Mouse (Mus musculus): ENCODE measurements around the gene Arhgdia. TPM values are rescaled to one million over a fixed set of nuclear protein-coding genes. Genes with fewer than 3 reads are reported as not detected.

Gene Arhgdia
- total RNA-seq, 1 experiment, result 253 TPM

DNA sequence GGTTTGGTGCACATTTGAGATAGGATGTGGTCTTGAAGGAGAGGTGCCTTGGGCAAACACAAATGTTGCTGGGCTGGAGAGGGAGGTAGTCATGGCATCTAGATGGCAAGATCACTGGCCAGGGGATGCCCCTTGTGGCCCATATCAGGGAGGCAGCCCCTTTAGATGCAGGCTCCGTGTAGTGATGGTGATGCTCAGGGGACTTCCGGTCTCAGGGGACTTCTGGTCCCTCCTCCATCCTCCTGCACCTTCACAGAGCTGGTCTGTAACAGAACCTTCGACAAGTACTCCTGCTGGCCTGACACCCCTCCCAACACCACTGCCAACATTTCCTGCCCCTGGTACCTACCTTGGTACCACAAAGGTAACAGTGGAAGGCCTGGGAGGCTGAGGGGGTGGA is 45.6 kb downstream of the Arhgdia start:
- in situ Hi-C loops (cut with MboI; ENCODE audit: low sequenced_read_pairs in 2 of 2, unreplicated experiment in 2 of 2), result no loop called here
- no peak overlapping the region for H3K9ac ChIP-seq (ENCODE audit: insufficient read depth, low read depth, low read length, poor library complexity, severe bottlenecking)
- no peak overlapping the region for H3K27ac ChIP-seq (ENCODE audit: insufficient read depth, low read depth, low read length, poor library complexity, severe bottlenecking)
- no peak for TF ChIP-seq ZNF384 (IDR thresholded peaks at IDR 0.05; ENCODE audit: low read depth, low read length)
- TF ChIP-seq MAFK (IDR thresholded peaks at IDR 0.05; ENCODE audit: insufficient read depth, low read depth, low read length), result no peak
- TF ChIP-seq HCFC1 (IDR thresholded peaks at IDR 0.05; ENCODE audit: borderline replicate concordance, insufficient read depth, low read length), result no peak
- no peak for TF ChIP-seq CHD2 (IDR thresholded peaks at IDR 0.05; ENCODE audit: low read depth, low read length)
- TF ChIP-seq ZC3H11A (IDR thresholded peaks at IDR 0.05; ENCODE audit: borderline replicate concordance, low read depth, low read length), result no peak
- H3K4me1 ChIP-seq (ENCODE audit: control insufficient read depth in 2 of 2, insufficient read depth in 2 of 2, low read length in 2 of 2, poor library complexity in 1 of 2), result peaks cover 0 to 17% of the 10 kb centered on the region in 2 experiments; a peak in 1 of 4 replicates
- DNase-seq (ENCODE audit: low read depth, low spot score), result no peak
- no peaks in the 10 kb centered on the region for H3K9me3 ChIP-seq (ENCODE audit: control insufficient read depth, insufficient read depth, low read depth, low read length)
- no peaks in the 10 kb centered on the region for H3K36me3 ChIP-seq (ENCODE audit: control insufficient read depth, insufficient read depth, low read length, poor library complexity, severe bottlenecking)
- H3K4me3 ChIP-seq (ENCODE audit: insufficient read depth in 1 of 2, low read depth in 1 of 2, low read length in 2 of 2, poor library complexity in 1 of 2, severe bottlenecking in 1 of 2), result no peak overlapping the region

DNA sequence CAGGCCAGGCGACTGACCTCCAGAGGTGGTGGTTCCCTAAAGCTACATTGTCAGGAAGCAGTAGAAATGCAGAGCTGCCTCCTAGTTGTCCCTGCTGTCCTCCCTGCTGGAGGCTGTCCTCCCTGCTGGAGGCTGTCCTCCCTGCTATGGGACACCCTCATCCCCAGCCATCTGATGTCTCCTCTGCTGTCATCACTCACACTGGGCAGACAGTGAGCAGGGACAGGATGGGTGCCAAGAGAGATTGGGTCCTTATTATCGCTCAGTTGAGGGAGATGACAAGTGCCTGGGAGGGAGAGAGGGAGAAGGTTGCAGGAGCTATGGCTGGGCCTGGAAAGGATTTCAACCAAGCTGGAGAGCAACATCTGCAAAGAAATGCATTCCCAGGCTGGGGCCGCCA is 46.3 kb downstream of the Arhgdia start:
- H3K9me3 ChIP-seq (ENCODE audit: control insufficient read depth, insufficient read depth, low read depth, low read length), result no peaks in the 10 kb centered on the region
- H3K9ac ChIP-seq (ENCODE audit: insufficient read depth, low read depth, low read length, poor library complexity, severe bottlenecking), result no peak overlapping the region
- no peak for TF ChIP-seq CHD2 (IDR thresholded peaks at IDR 0.05; ENCODE audit: low read depth, low read length)
- TF ChIP-seq ZC3H11A (IDR thresholded peaks at IDR 0.05; ENCODE audit: borderline replicate concordance, low read depth, low read length), result no peak
- TF ChIP-seq HCFC1 (IDR thresholded peaks at IDR 0.05; ENCODE audit: borderline replicate concordance, insufficient read depth, low read length), result no peak
- no peak for TF ChIP-seq ZNF384 (IDR thresholded peaks at IDR 0.05; ENCODE audit: low read depth, low read length)
- no peak for TF ChIP-seq MAFK (IDR thresholded peaks at IDR 0.05; ENCODE audit: insufficient read depth, low read depth, low read length)
- no peaks in the 10 kb centered on the region for H3K36me3 ChIP-seq (ENCODE audit: control insufficient read depth, insufficient read depth, low read length, poor library complexity, severe bottlenecking)
- no peak for DNase-seq (ENCODE audit: low read depth, low spot score)
- no peak overlapping the region for H3K4me3 ChIP-seq (ENCODE audit: insufficient read depth in 1 of 2, low read depth in 1 of 2, low read length in 2 of 2, poor library complexity in 1 of 2, severe bottlenecking in 1 of 2)
- peaks cover 0 to 16% of the 10 kb centered on the region in 2 experiments; a peak in 1 of 4 replicates for H3K4me1 ChIP-seq (ENCODE audit: control insufficient read depth in 2 of 2, insufficient read depth in 2 of 2, low read length in 2 of 2, poor library complexity in 1 of 2)
- in situ Hi-C loops (cut with MboI; ENCODE audit: low sequenced_read_pairs in 2 of 2, unreplicated experiment in 2 of 2), result no loop called here
- H3K27ac ChIP-seq (ENCODE audit: insufficient read depth, low read depth, low read length, poor library complexity, severe bottlenecking), result no peak overlapping the region

DNA sequence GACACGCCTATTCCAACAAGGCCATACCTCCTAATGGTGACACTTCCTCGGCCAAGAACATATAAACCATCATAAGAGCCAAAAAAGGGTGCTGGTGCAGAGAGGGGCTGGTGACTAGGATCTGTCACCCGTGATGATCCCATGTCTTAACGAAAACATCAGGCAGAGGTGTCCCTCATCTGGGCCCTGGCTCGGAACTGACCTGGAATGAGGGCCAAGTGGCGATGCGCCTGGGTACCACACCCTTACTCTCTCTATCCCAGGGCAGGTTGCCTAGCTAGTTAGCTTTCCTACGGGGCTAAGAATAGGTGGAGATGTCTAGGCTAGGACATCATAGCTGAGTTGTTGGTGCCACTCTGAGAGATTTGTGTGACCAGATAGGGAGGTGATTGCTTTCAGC is 47.3 kb downstream of the Arhgdia start:
- H3K36me3 ChIP-seq (ENCODE audit: control insufficient read depth, insufficient read depth, low read length, poor library complexity, severe bottlenecking), result no peaks in the 10 kb centered on the region
- DNase-seq (ENCODE audit: low read depth, low spot score), result no peak
- H3K9ac ChIP-seq (ENCODE audit: insufficient read depth, low read depth, low read length, poor library complexity, severe bottlenecking), result no peak overlapping the region
- TF ChIP-seq ZC3H11A (IDR thresholded peaks at IDR 0.05; ENCODE audit: borderline replicate concordance, low read depth, low read length) (no peak), CHD2 (IDR thresholded peaks at IDR 0.05; ENCODE audit: low read depth, low read length) (no peak), HCFC1 (IDR thresholded peaks at IDR 0.05; ENCODE audit: borderline replicate concordance, insufficient read depth, low read length) (no peak), ZNF384 (IDR thresholded peaks at IDR 0.05; ENCODE audit: low read depth, low read length) (no peak), MAFK (IDR thresholded peaks at IDR 0.05; ENCODE audit: insufficient read depth, low read depth, low read length) (no peak)
- in situ Hi-C loops (cut with MboI; ENCODE audit: low sequenced_read_pairs in 2 of 2, unreplicated experiment in 2 of 2), result no loop called here
- no peak overlapping the region for H3K4me3 ChIP-seq (ENCODE audit: insufficient read depth in 1 of 2, low read depth in 1 of 2, low read length in 2 of 2, poor library complexity in 1 of 2, severe bottlenecking in 1 of 2)
- H3K27ac ChIP-seq (ENCODE audit: insufficient read depth, low read depth, low read length, poor library complexity, severe bottlenecking), result no peak overlapping the region
- no peaks in the 10 kb centered on the region for H3K9me3 ChIP-seq (ENCODE audit: control insufficient read depth, insufficient read depth, low read depth, low read length)
- H3K4me1 ChIP-seq (ENCODE audit: control insufficient read depth in 2 of 2, insufficient read depth in 2 of 2, low read length in 2 of 2, poor library complexity in 1 of 2), result peaks cover 0 to 5% of the 10 kb centered on the region in 2 experiments; a peak in 1 of 4 replicates

DNA sequence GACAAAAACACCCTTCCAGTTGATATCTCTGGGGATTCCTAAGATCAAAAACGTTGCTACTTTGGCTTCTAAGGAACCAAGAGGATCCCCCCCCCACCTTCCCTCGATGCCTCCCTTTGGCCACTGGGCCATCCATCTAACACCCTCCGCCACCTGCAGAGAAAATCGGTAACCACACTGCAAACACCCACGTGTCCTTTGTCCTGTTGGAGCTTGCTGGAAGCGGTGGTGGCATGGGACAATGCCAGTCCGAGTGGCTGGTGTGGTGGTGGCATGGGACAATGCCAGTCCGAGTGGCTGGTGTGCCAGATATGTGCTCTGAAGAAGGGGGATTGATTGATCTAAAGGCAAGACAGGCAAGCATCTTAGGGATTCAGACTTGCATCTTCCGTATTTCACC is 49.8 kb downstream of the Arhgdia start:
- H3K9me3 ChIP-seq (ENCODE audit: control insufficient read depth, insufficient read depth, low read depth, low read length), result no peaks in the 10 kb centered on the region
- in situ Hi-C loops (cut with MboI; ENCODE audit: low sequenced_read_pairs in 2 of 2, unreplicated experiment in 2 of 2), result no loop called here
- no peak overlapping the region for H3K4me3 ChIP-seq (ENCODE audit: insufficient read depth in 1 of 2, low read depth in 1 of 2, low read length in 2 of 2, poor library complexity in 1 of 2, severe bottlenecking in 1 of 2)
- no peaks in the 10 kb centered on the region for H3K36me3 ChIP-seq (ENCODE audit: control insufficient read depth, insufficient read depth, low read length, poor library complexity, severe bottlenecking)
- TF ChIP-seq HCFC1 (IDR thresholded peaks at IDR 0.05; ENCODE audit: borderline replicate concordance, insufficient read depth, low read length) (no peak), MAFK (IDR thresholded peaks at IDR 0.05; ENCODE audit: insufficient read depth, low read depth, low read length) (no peak), ZC3H11A (IDR thresholded peaks at IDR 0.05; ENCODE audit: borderline replicate concordance, low read depth, low read length) (no peak), CHD2 (IDR thresholded peaks at IDR 0.05; ENCODE audit: low read depth, low read length) (no peak), ZNF384 (IDR thresholded peaks at IDR 0.05; ENCODE audit: low read depth, low read length) (no peak)
- no peak for DNase-seq (ENCODE audit: low read depth, low spot score)
- H3K4me1 ChIP-seq (ENCODE audit: control insufficient read depth in 2 of 2, insufficient read depth in 2 of 2, low read length in 2 of 2, poor library complexity in 1 of 2), result peaks cover 0 to 2% of the 10 kb centered on the region in 2 experiments; a peak in 1 of 4 replicates
- H3K9ac ChIP-seq (ENCODE audit: insufficient read depth, low read depth, low read length, poor library complexity, severe bottlenecking), result no peak overlapping the region
- no peak overlapping the region for H3K27ac ChIP-seq (ENCODE audit: insufficient read depth, low read depth, low read length, poor library complexity, severe bottlenecking)

Data from ES-E14 (cell line).